In genomic region chr3:82073741-82074181, GRCm38 (mm10) we compare ENCODE assay signal across 9 mouse cellular contexts. TPM values are rescaled to one million over a fixed set of nuclear protein-coding genes. Genes with fewer than 3 reads are reported as not detected.
A peak's percentile ranks its signal among the peaks of the same experiment; 100 is the strongest.
DNase-seq lines count a peak whose midpoint lies in the region; ATAC-seq lines count a peak whose summit lies in the region.
"Had no signal": no experiment of that assay in that cellular context is flagged by ENCODE, and none has a peak within 500 bp of the region (broad histone marks: within the 10 kb centered on the region; RNA-seq: fewer than 3 reads in every experiment).

No protein-coding gene starts in this region.

- H3K27me3 ChIP-seq in embryonic facial prominence, embryonic 15.5 days: no peaks in the 10 kb centered on the region; the same call in 1 of the 2 replicates
- H3K27me3 ChIP-seq in heart, embryonic 10.5 days (ENCODE audit: insufficient read depth, poor library complexity, severe bottlenecking): no peaks in the 10 kb centered on the region
- H3K27me3 ChIP-seq in limb, embryonic 11.5 days (ENCODE audit: control insufficient read depth, insufficient read depth, low read length): peaks cover 11% of the 10 kb centered on the region
- H3K27me3 ChIP-seq in midbrain, embryonic 13.5 days: no peaks in the 10 kb centered on the region
- no peaks in the 10 kb centered on the region for H3K27me3 ChIP-seq in stomach, embryonic 14.5 days (ENCODE audit: control insufficient read depth, insufficient read depth, low read length)

- ATAC-seq in embryonic facial prominence, embryonic 15.5 days (ENCODE audit: insufficient number of reproducible peaks, low FRiP score, low TSS enrichment, low read depth): peak; percentile 52
- peak; percentile 13; the same call in 1 of the 2 replicates for ATAC-seq in limb, embryonic 11.5 days (ENCODE audit: insufficient number of reproducible peaks, low FRiP score, low TSS enrichment, low read depth)
- ATAC-seq in midbrain, embryonic 13.5 days: peak; percentile 53
- peak; percentile 64 for ATAC-seq in stomach, embryonic 14.5 days (ENCODE audit: insufficient number of reproducible peaks, insufficient read depth, low FRiP score, low read depth)

- DNase-seq in spleen, adult 18-20 months: peak; percentile 7 to 9
- DNase-seq in spleen, postnatal 36 days (ENCODE audit: low spot score in 2 of 2): no peak
- peak; percentile 79 for DNase-seq in heart, embryonic 10.5 days (ENCODE audit: low spot score)
- peak; percentile 5 to 7 for DNase-seq in kidney, adult 8-10 months
- DNase-seq in limb, embryonic 11.5 days (ENCODE audit: low spot score): peak; percentile 56

- H3K36me3 ChIP-seq in embryonic facial prominence, embryonic 15.5 days: no peaks in the 10 kb centered on the region
- H3K36me3 ChIP-seq in heart, embryonic 10.5 days: no peaks in the 10 kb centered on the region
- H3K36me3 ChIP-seq in limb, embryonic 11.5 days (ENCODE audit: control insufficient read depth, insufficient read depth, low read length): no peaks in the 10 kb centered on the region
- no peaks in the 10 kb centered on the region for H3K36me3 ChIP-seq in midbrain, embryonic 13.5 days
- no peaks in the 10 kb centered on the region for H3K36me3 ChIP-seq in stomach, embryonic 14.5 days (ENCODE audit: control insufficient read depth, insufficient read depth, low read length)

- WGBS in embryonic facial prominence, embryonic 15.5 days: under 1% methylated on average over 34 of the region's 34 CpGs
- WGBS in heart, embryonic 10.5 days: under 1% methylated on average over 34 of the region's 34 CpGs
- WGBS in limb, embryonic 11.5 days: 0% methylated on average over 33 of the region's 34 CpGs
- under 1% methylated on average over 34 of the region's 34 CpGs for WGBS in midbrain, embryonic 13.5 days
- WGBS in stomach, embryonic 14.5 days: under 1% methylated on average over 29 of the region's 34 CpGs

- H3K4me3 ChIP-seq in embryonic facial prominence, embryonic 15.5 days (replicated peaks): peak overlapping the region; percentile 53
- peak overlapping the region; percentile 67 for H3K4me3 ChIP-seq in heart, embryonic 10.5 days
- H3K4me3 ChIP-seq in limb, embryonic 11.5 days (ENCODE audit: low read depth, low read length): peak overlapping the region; percentile 41
- H3K4me3 ChIP-seq in midbrain, embryonic 13.5 days (replicated peaks): peak overlapping the region; percentile 55
- H3K4me3 ChIP-seq in stomach, embryonic 14.5 days (ENCODE audit: low read depth, low read length): peak overlapping the region; percentile 63

- H3K4me2 ChIP-seq in embryonic facial prominence, embryonic 15.5 days (replicated peaks): peak overlapping the region; percentile 95
- peak overlapping the region; percentile 92 for H3K4me2 ChIP-seq in limb, embryonic 11.5 days (ENCODE audit: low read depth, severe bottlenecking)
- H3K4me2 ChIP-seq in midbrain, embryonic 13.5 days (replicated peaks): peak overlapping the region; percentile 91
- peak overlapping the region; percentile 82 for H3K4me2 ChIP-seq in stomach, embryonic 14.5 days (replicated peaks; ENCODE audit: low read depth, low read length)

- H3K4me1 ChIP-seq in embryonic facial prominence, embryonic 15.5 days: peaks cover 12% of the 10 kb centered on the region
- H3K4me1 ChIP-seq in heart, embryonic 10.5 days: peaks cover 17% of the 10 kb centered on the region
- peaks cover 3% of the 10 kb centered on the region for H3K4me1 ChIP-seq in limb, embryonic 11.5 days (ENCODE audit: control insufficient read depth, insufficient read depth, low read length)
- H3K4me1 ChIP-seq in midbrain, embryonic 13.5 days (replicated peaks): peaks cover 8% of the 10 kb centered on the region
- H3K4me1 ChIP-seq in stomach, embryonic 14.5 days (ENCODE audit: control insufficient read depth, insufficient read depth, low read length): peaks cover 6% of the 10 kb centered on the region; the same call in 1 of the 2 replicates

- peak overlapping the region; percentile 35 for H3K9ac ChIP-seq in embryonic facial prominence, embryonic 15.5 days
- peak overlapping the region; percentile 34; the same call in 1 of the 2 replicates for H3K9ac ChIP-seq in limb, embryonic 11.5 days (ENCODE audit: low read length)
- peak overlapping the region; percentile 66 for H3K9ac ChIP-seq in midbrain, embryonic 13.5 days (replicated peaks)
- H3K9ac ChIP-seq in stomach, embryonic 14.5 days (replicated peaks; ENCODE audit: low read depth, low read length): peak overlapping the region; percentile 58

- no peak overlapping the region for H3K27ac ChIP-seq in embryonic facial prominence, embryonic 15.5 days (replicated peaks)
- peak overlapping the region; percentile 81 for H3K27ac ChIP-seq in heart, embryonic 10.5 days
- no peak overlapping the region for H3K27ac ChIP-seq in limb, embryonic 11.5 days (replicated peaks; ENCODE audit: low read depth, low read length)
- peak overlapping the region; percentile 49; the same call in 1 of the 2 replicates for H3K27ac ChIP-seq in midbrain, embryonic 13.5 days
- H3K27ac ChIP-seq in stomach, embryonic 14.5 days (ENCODE audit: low read length): peak overlapping the region; percentile 85

- no peaks in the 10 kb centered on the region for H3K9me3 ChIP-seq in embryonic facial prominence, embryonic 15.5 days (replicated peaks)
- H3K9me3 ChIP-seq in heart, embryonic 10.5 days: no peaks in the 10 kb centered on the region
- H3K9me3 ChIP-seq in limb, embryonic 11.5 days (ENCODE audit: control insufficient read depth, low read length): no peaks in the 10 kb centered on the region
- no peaks in the 10 kb centered on the region for H3K9me3 ChIP-seq in midbrain, embryonic 13.5 days
- no peaks in the 10 kb centered on the region for H3K9me3 ChIP-seq in stomach, embryonic 14.5 days (ENCODE audit: control insufficient read depth, low read depth, low read length)

RNA-seq across cellular contexts. Expression of gene Gucy1b1, which starts 0.7 kb away (rescaled TPM):
- polyA plus RNA-seq in embryonic facial prominence, embryonic 15.5 days (2015; fragmentation: Nextera tagmentation; extraction: Ambion mirVana): 12.4 and 14.0 TPM in 2 replicates
- 32.6 and 42.7 TPM in 2 replicates for polyA plus RNA-seq in heart, embryonic 10.5 days (2016; fragmentation: Nextera tagmentation; extraction: Ambion mirVana)
- polyA plus RNA-seq in limb, embryonic 11.5 days (2014; fragmentation: Nextera tagmentation; extraction: Ambion mirVana): 1.9 and 2.0 TPM in 2 replicates
- polyA plus RNA-seq in midbrain, embryonic 13.5 days (2015; fragmentation: Nextera tagmentation; extraction: Ambion mirVana): 20.7 and 21.7 TPM in 2 replicates
- polyA plus RNA-seq in stomach, embryonic 14.5 days (2014; fragmentation: Nextera tagmentation; extraction: Ambion mirVana): 64.6 and 69.3 TPM in 2 replicates
- polyA plus RNA-seq: C2C12 had no signal

Comparison
In these comparisons a context has a peak if more than half of its experiments do, and no peak if none do; other contexts are left out.
1. DNase-seq: peak in spleen, adult 18-20 months (2 of 2), heart, embryonic 10.5 days (single experiment), kidney, adult 8-10 months (2 of 2) and limb, embryonic 11.5 days (single experiment); none in spleen, postnatal 36 days (0 of 2).
2. ATAC-seq: peak in every context shown above with its lines; median percentile 64 in stomach, embryonic 14.5 days; 53 in midbrain, embryonic 13.5 days; 52 in embryonic facial prominence, embryonic 15.5 days; 13 in limb, embryonic 11.5 days.
3. H3K27ac ChIP-seq: peak in heart, embryonic 10.5 days (single experiment), midbrain, embryonic 13.5 days (single experiment) and stomach, embryonic 14.5 days (single experiment); none in embryonic facial prominence, embryonic 15.5 days (single experiment) and limb, embryonic 11.5 days (single experiment).
4. Peak in every context shown above with its lines, with median percentiles within 50 percentile points of each other: H3K4me2 ChIP-seq, H3K4me3 ChIP-seq and H3K9ac ChIP-seq.